Mouse (Mus musculus) cortical plate, adult 2 months (tissue): Measurements from ENCODE around the gene Avpr1a. TPM values are rescaled to one million over a fixed set of nuclear protein-coding genes. Genes with fewer than 3 reads are reported as not detected.

Experiments used
- H3K27ac ChIP-seq: fragments of 200-500 bp; 2 replicates; pipeline ENCODE4 v1.5.1; 2012; ENCODE audit warnings: low read length, control low read depth, inconsistent platforms; ENCODE audit not compliant: insufficient read depth
- H3K4me1 ChIP-seq: fragments of 200-500 bp; 2 replicates; pipeline ENCODE4 v1.6.1; 2011; ENCODE audit warnings: low read length; ENCODE audit not compliant: control insufficient read depth, insufficient read depth
- H3K4me3 ChIP-seq: fragments of 200-500 bp; 2 replicates; pipeline ENCODE4 v1.5.1; 2011; ENCODE audit warnings: mild to moderate bottlenecking, low read length, control low read depth; ENCODE audit not compliant: insufficient read depth
- CTCF ChIP-seq: fragments of 200-500 bp; IDR thresholded peaks from 2 replicates; pipeline ENCODE4 v1.5.1; 2011; ENCODE audit warnings: mild to moderate bottlenecking, control low read depth, low read length; ENCODE audit not compliant: insufficient read depth; ENCODE audit errors: extremely low read depth
- POLR2A ChIP-seq: fragments of 200-500 bp; IDR thresholded peaks from 2 replicates; pipeline ENCODE4 v1.6.1; 2011; ENCODE audit warnings: mild to moderate bottlenecking, low read length, control low read depth; ENCODE audit not compliant: insufficient read depth; ENCODE audit errors: extremely low read depth
- polyA plus RNA-seq: library from polyadenylated mRNA; depleted of rRNA; stranded (reverse); fragments of >200 nt; gene quantifications from 2 replicates; pipeline ENCODE4 v1.2.3, GENCODE M21; 2012; rRNA removed

Avpr1a gene
- polyA plus RNA-seq, 1 experiment = 0.10 TPM

- Histone ChIP-seq H3K27ac (no peak overlapping the region), H3K4me3 (no peak overlapping the region), H3K4me1 (0 out of 2 replicates have a peak, but pooled peaks cover 1% of the 10 kb centered on the region)
- TF ChIP-seq CTCF (no peak), POLR2A (no peak)
Measured at GRCm38 (mm10) chr10:122453466-122453865, 5.2 kb downstream of the Avpr1a start.

GRCm38 (mm10) chr10:122455793-122456192 is 7.5 kb downstream of the Avpr1a start:
- TF ChIP-seq POLR2A (no peak), CTCF (no peak)

GRCm38 (mm10) chr10:122476846-122477245 is 28.5 kb downstream of the Avpr1a start:
- H3K4me1 ChIP-seq = no peaks in the 10 kb centered on the region
- TF ChIP-seq POLR2A = no peak
- no peak for TF ChIP-seq CTCF

More at GRCm38 (mm10) chr10:122455793-122456192, 7.5 kb downstream of the Avpr1a start:
- Histone ChIP-seq H3K27ac (no peak overlapping the region), H3K4me1 (no peaks in the 10 kb centered on the region), H3K4me3 (no peak overlapping the region)

GRCm38 (mm10) chr10:122498551-122498950 is 50.3 kb downstream of the Avpr1a start:
- no peak overlapping the region for H3K4me3 ChIP-seq

More at GRCm38 (mm10) chr10:122476846-122477245, 28.5 kb downstream of the Avpr1a start:
- Histone ChIP-seq H3K27ac (no peak overlapping the region), H3K4me3 (no peak overlapping the region)

GRCm38 (mm10) chr10:122499306-122499705 is 51.0 kb downstream of the Avpr1a start:
- no peak overlapping the region for H3K27ac ChIP-seq
- no peak for TF ChIP-seq CTCF
- TF ChIP-seq POLR2A = no peak

More at GRCm38 (mm10) chr10:122498551-122498950, 50.3 kb downstream of the Avpr1a start:
- H3K4me1 ChIP-seq = no peaks in the 10 kb centered on the region
- TF ChIP-seq CTCF (no peak), POLR2A (no peak)
- H3K27ac ChIP-seq = no peak overlapping the region

More at GRCm38 (mm10) chr10:122499306-122499705, 51.0 kb downstream of the Avpr1a start:
- Histone ChIP-seq H3K4me3 (no peak overlapping the region), H3K4me1 (no peaks in the 10 kb centered on the region)

Other genes starting within 250 kb of the Avpr1a start
- gene Ppm1h, start 230.3 kb downstream of the Avpr1a start, polyA plus RNA-seq = 34.2 and 38.3 TPM in 2 replicates